24 mouse cellular contexts compared by ENCODE assay signal in genomic region chr11:72996346-72996745, GRCm38 (mm10). TPM values are rescaled to one million over a fixed set of nuclear protein-coding genes. Genes with fewer than 3 reads are reported as not detected.
A peak's percentile ranks its signal among the peaks of the same experiment; 100 is the strongest.
DNase-seq lines count a peak whose midpoint lies in the region; ATAC-seq and TF ChIP-seq lines count a peak whose summit lies in the region.
"Had no signal": no experiment of that assay in that cellular context is flagged by ENCODE, and none has a peak within 500 bp of the region (broad histone marks: within the 10 kb centered on the region; RNA-seq: fewer than 3 reads in every experiment).

No protein-coding gene starts in this region.

- H3K27me3 ChIP-seq in kidney, adult 2 months (replicated peaks; ENCODE audit: control insufficient read depth, insufficient read depth, low read length) = no peaks in the 10 kb centered on the region
- no peaks in the 10 kb centered on the region for H3K27me3 ChIP-seq in kidney, embryonic 16.5 days (ENCODE audit: insufficient read depth, low read length)
- no peaks in the 10 kb centered on the region for H3K27me3 ChIP-seq in lung, embryonic 14.5 days (ENCODE audit: insufficient read depth, low read length)
- H3K27me3 ChIP-seq: embryonic facial prominence, embryonic 13.5 days; forebrain, embryonic 12.5 days had no signal

- no peak for ATAC-seq in kidney, embryonic 16.5 days (ENCODE audit: low FRiP score, low TSS enrichment)
- ATAC-seq in lung, embryonic 14.5 days (ENCODE audit: insufficient read depth) = no peak
- ATAC-seq: forebrain, embryonic 14.5 days had no signal

- H3K9me3 ChIP-seq in kidney, embryonic 16.5 days (ENCODE audit: low read length) = no peaks in the 10 kb centered on the region
- H3K9me3 ChIP-seq in lung, embryonic 14.5 days (ENCODE audit: low read depth, low read length) = no peaks in the 10 kb centered on the region
- H3K9me3 ChIP-seq: embryonic facial prominence, embryonic 13.5 days; embryonic facial prominence, embryonic 15.5 days; forebrain, embryonic 10.5 days; forebrain, embryonic 12.5 days had no signal

- no peak for TF ChIP-seq POLR2A in kidney, adult 2 months (IDR thresholded peaks at IDR 0.05; ENCODE audit: low read depth, low read length)

- TF ChIP-seq CTCF in kidney, adult 2 months (conservative IDR thresholded peaks at IDR 0.05; ENCODE audit: insufficient read depth, insufficient read length, low read depth, low read length) = no peak
- no peak for TF ChIP-seq CTCF in lung, embryonic 14.5 days (IDR thresholded peaks at IDR 0.05; ENCODE audit: low read depth)

- H3K4me1 ChIP-seq in kidney, adult 2 months (ENCODE audit: control insufficient read depth, insufficient read depth, low read length) = no peaks in the 10 kb centered on the region
- H3K4me1 ChIP-seq in kidney, embryonic 16.5 days (ENCODE audit: insufficient read depth, low read length) = peaks cover 17% of the 10 kb centered on the region
- 0 out of 2 replicates have a peak, but pooled peaks cover 12% of the 10 kb centered on the region for H3K4me1 ChIP-seq in lung, embryonic 14.5 days (ENCODE audit: insufficient read depth)
- H3K4me1 ChIP-seq: embryonic facial prominence, embryonic 13.5 days; forebrain, embryonic 12.5 days had no signal

- no peak overlapping the region for H3K4me3 ChIP-seq in kidney, adult 2 months (ENCODE audit: insufficient read depth, low read depth, low read length)
- no peak overlapping the region for H3K4me3 ChIP-seq in kidney, embryonic 16.5 days (ENCODE audit: low read length)
- H3K4me3 ChIP-seq in lung, embryonic 14.5 days (ENCODE audit: low read depth, low read length) = no peak overlapping the region
- H3K4me3 ChIP-seq: embryonic facial prominence, embryonic 13.5 days; embryonic facial prominence, embryonic 15.5 days; erythroblast, embryonic 14.5 days; forebrain, embryonic 10.5 days; forebrain, embryonic 12.5 days had no signal

- no peaks in the 10 kb centered on the region for H3K36me3 ChIP-seq in kidney, adult 2 months (ENCODE audit: control insufficient read depth, insufficient read depth, low read length)
- H3K36me3 ChIP-seq in kidney, embryonic 16.5 days (ENCODE audit: insufficient read depth, low read length) = no peaks in the 10 kb centered on the region
- no peaks in the 10 kb centered on the region for H3K36me3 ChIP-seq in lung, embryonic 14.5 days (ENCODE audit: insufficient read depth)
- H3K36me3 ChIP-seq: embryonic facial prominence, embryonic 13.5 days; embryonic facial prominence, embryonic 15.5 days; forebrain, embryonic 10.5 days; forebrain, embryonic 12.5 days had no signal

- 52% methylated on average over 6 of the region's 6 CpGs for WGBS in kidney, adult 2 months
- whole genome bisulfite sequencing in kidney, embryonic 16.5 days = 83% methylated on average over 6 of the region's 6 CpGs
- WGBS in lung, embryonic 14.5 days = 63% methylated on average over 6 of the region's 6 CpGs

- H3K27ac ChIP-seq in kidney, adult 2 months (ENCODE audit: insufficient read depth, low read depth, low read length) = no peak overlapping the region
- no peak overlapping the region for H3K27ac ChIP-seq in kidney, embryonic 16.5 days (ENCODE audit: low read length)
- H3K27ac ChIP-seq in lung, embryonic 14.5 days (ENCODE audit: low read depth) = no peak overlapping the region
- H3K27ac ChIP-seq: embryonic facial prominence, embryonic 13.5 days; embryonic facial prominence, embryonic 15.5 days; forebrain, embryonic 10.5 days; forebrain, embryonic 12.5 days had no signal

- no peak overlapping the region for H3K9ac ChIP-seq in kidney, embryonic 16.5 days (replicated peaks; ENCODE audit: low read length)
- no peak overlapping the region for H3K9ac ChIP-seq in lung, embryonic 14.5 days
- H3K9ac ChIP-seq: embryonic facial prominence, embryonic 13.5 days; embryonic facial prominence, embryonic 15.5 days; forebrain, embryonic 12.5 days had no signal

- no peak overlapping the region for H3K4me2 ChIP-seq in kidney, embryonic 16.5 days (replicated peaks; ENCODE audit: low read depth, low read length)
- H3K4me2 ChIP-seq in lung, embryonic 14.5 days = no peak overlapping the region
- H3K4me2 ChIP-seq: embryonic facial prominence, embryonic 13.5 days; embryonic facial prominence, embryonic 15.5 days; forebrain, embryonic 12.5 days had no signal

- peak; percentile 37 for DNase-seq in kidney, adult 2 months
- DNase-seq in lung, embryonic 14.5 days = peak; percentile 48
- no peak for DNase-seq in lung, postnatal 36 days
- DNase-seq in testis, postnatal 10 days (ENCODE audit: low spot score) = peak; percentile 64
- no peak for DNase-seq in testis, postnatal 14 days (ENCODE audit: low spot score)
- DNase-seq in urinary bladder, postnatal 14 days (ENCODE audit: low spot score) = peak; percentile 38
- DNase-seq in urinary bladder, adult 18-20 months (ENCODE audit: low spot score in 2 of 2) = no peak
- DNase-seq: adrenal gland, adult 2 months; adrenal gland, postnatal 10 days; adrenal gland, postnatal 25 days; cerebellum, adult 11 months; cerebellum, adult 18-20 months; cerebellum, adult 8-10 months; cerebellum, adult 9-11 months; cerebellum, postnatal 14 days; cerebellum, postnatal 36 days; embryo, embryonic 11 days had no signal

RNA-seq across cellular contexts. Expression of gene P2rx1, which starts 2.6 kb away (rescaled TPM):
- polyA plus RNA-seq in kidney, adult 2 months (2012; rRNA removed) = 4.8 and 6.3 TPM in 2 replicates
- 1.7 and 3.1 TPM in 2 replicates for polyA plus RNA-seq in kidney, embryonic 16.5 days (2015; fragmentation: Nextera tagmentation; extraction: Ambion mirVana)
- polyA plus RNA-seq in lung, embryonic 14.5 days (2014; fragmentation: Nextera tagmentation; extraction: Ambion mirVana) = 1.9 and 2.1 TPM in 2 replicates

RNA-seq across cellular contexts. Expression of gene Camkk1, which starts 22.5 kb away (rescaled TPM):
- 1.0 and 1.1 TPM in 2 replicates for polyA plus RNA-seq in kidney, adult 2 months (2012; rRNA removed)
- polyA plus RNA-seq in kidney, embryonic 16.5 days (2015; fragmentation: Nextera tagmentation; extraction: Ambion mirVana) = 7.4 and 7.7 TPM in 2 replicates
- polyA plus RNA-seq in lung, embryonic 14.5 days (2014; fragmentation: Nextera tagmentation; extraction: Ambion mirVana) = 3.2 and 3.5 TPM in 2 replicates

RNA-seq across cellular contexts. Expression of gene Atp2a3, which starts 35.4 kb away (rescaled TPM):
- polyA plus RNA-seq in kidney, adult 2 months (2012; rRNA removed) = 24.3 and 28.7 TPM in 2 replicates
- polyA plus RNA-seq in kidney, embryonic 16.5 days (2015; fragmentation: Nextera tagmentation; extraction: Ambion mirVana) = 5.4 and 5.9 TPM in 2 replicates
- 7.4 and 7.6 TPM in 2 replicates for polyA plus RNA-seq in lung, embryonic 14.5 days (2014; fragmentation: Nextera tagmentation; extraction: Ambion mirVana)

RNA-seq across cellular contexts. Expression of gene Ncbp3, which starts 51.2 kb away (rescaled TPM):
- polyA plus RNA-seq in kidney, adult 2 months (2012; rRNA removed) = 2.2 and 2.9 TPM in 2 replicates
- polyA plus RNA-seq in kidney, embryonic 16.5 days (2015; fragmentation: Nextera tagmentation; extraction: Ambion mirVana) = 11.1 and 12.7 TPM in 2 replicates
- polyA plus RNA-seq in lung, embryonic 14.5 days (2014; fragmentation: Nextera tagmentation; extraction: Ambion mirVana) = 12.3 and 13.2 TPM in 2 replicates

Comparison
In these comparisons a context has a peak if more than half of its experiments do, and no peak if none do; other contexts are left out.
1. DNase-seq: peak in kidney, adult 2 months (single experiment), lung, embryonic 14.5 days (single experiment), testis, postnatal 10 days (single experiment) and urinary bladder, postnatal 14 days (single experiment); none in lung, postnatal 36 days (single experiment), testis, postnatal 14 days (single experiment) and urinary bladder, adult 18-20 months (0 of 2).